Mouse (Mus musculus): ENCODE data around the gene Myo15b. TPM values are rescaled to one million over a fixed set of nuclear protein-coding genes. Genes with fewer than 3 reads are reported as not detected.
A peak's percentile ranks its signal among the peaks of the same experiment; 100 is the strongest.

The Myo15b gene
- polyA plus RNA-seq (2015; fragmentation: Nextera tagmentation; extraction: Ambion mirVana): 0.10 TPM in 1 of 2 replicates, not detected in the other

DNA sequence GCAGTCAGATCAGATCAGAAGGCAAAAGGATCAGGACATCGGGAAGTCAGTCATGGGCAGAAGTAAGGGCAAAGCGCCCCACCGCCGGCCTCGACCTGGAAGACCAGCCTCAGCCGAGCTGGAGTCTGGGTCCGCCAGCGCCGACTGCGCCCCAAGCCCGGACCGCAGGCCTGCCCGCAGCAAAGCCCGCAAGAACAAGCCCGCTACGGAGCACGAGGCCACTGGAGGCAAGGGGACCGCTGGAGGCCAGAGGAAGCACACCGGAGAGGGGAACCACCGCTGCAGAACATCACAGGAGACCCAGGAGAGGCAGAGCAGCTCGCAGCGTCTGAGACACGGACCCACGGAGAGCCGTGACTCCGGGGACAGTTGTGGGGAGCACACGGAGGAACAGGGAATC lies at the start of gene Myo15b:
Gene Myo15b (plus strand): TSS at position 53 of the 400 bp plus-strand sequence.
- Histone ChIP-seq H3K4me2 (peak within 1 kb of the TSS; percentile 55), H3K27me3 (peaks cover 66% of the 10 kb centered on the region), H3K27ac (replicated peaks) (no peak within 1 kb of the TSS), H3K9me3 (no peaks in the 10 kb centered on the region), H3K4me3 (peak within 1 kb of the TSS; percentile 34), H3K4me1 (replicated peaks) (peaks cover 19% of the 10 kb centered on the region), H3K36me3 (no peaks in the 10 kb centered on the region), H3K9ac (0 out of 2 replicates have a peak within 1 kb of the TSS, but pooled peaks have one; percentile 49)
- ATAC-seq (ENCODE audit: low read depth): no peak
- 7% methylated on average over 27 of the region's 27 CpGs for WGBS

DNA sequence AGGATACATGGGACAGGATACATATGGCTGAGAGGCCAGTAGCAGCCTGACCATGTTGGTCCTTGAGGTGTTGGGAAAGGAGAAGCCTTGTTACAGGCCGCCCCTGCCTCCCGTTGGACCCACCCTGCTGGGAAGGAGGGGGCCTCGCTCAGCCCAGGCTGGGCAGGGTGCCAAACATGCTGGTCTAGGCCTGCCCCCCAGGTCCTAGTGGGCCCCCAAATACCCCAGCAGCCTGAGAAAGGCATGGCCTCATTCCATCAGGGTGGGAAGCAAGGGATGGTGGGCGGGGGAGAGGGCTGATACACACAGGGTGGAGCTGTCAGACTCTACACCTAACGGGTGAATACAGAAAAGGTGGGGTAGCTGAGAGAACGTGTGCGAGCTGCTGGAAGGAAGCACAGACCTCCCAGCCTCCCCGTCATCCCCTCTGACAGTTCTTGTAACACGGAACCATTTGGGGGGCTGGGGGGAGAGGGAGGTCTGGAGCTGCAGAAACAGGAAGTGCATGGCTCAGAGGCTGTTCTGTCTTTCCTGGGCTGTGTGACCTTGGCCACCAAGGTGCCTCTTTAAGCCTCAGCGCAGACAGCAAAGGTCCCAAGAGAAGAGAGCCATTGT lies 49.4 kb upstream of the Myo15b start:
- Histone ChIP-seq H3K4me1 (replicated peaks) (peaks cover 71% of the 10 kb centered on the region), H3K27me3 (no peaks in the 10 kb centered on the region), H3K4me2 (peak overlapping the region; percentile 75), H3K36me3 (peaks cover 39% of the 10 kb centered on the region), H3K4me3 (peak overlapping the region; percentile 96; the same call in 1 of the 2 replicates), H3K27ac (replicated peaks) (peak overlapping the region; percentile 86), H3K9ac (peak overlapping the region; percentile 95), H3K9me3 (no peaks in the 10 kb centered on the region)
- 37% methylated on average over 10 of the region's 10 CpGs for WGBS
- peak; percentile 15; the same call in 1 of the 2 replicates for ATAC-seq (ENCODE audit: low read depth)

DNA sequence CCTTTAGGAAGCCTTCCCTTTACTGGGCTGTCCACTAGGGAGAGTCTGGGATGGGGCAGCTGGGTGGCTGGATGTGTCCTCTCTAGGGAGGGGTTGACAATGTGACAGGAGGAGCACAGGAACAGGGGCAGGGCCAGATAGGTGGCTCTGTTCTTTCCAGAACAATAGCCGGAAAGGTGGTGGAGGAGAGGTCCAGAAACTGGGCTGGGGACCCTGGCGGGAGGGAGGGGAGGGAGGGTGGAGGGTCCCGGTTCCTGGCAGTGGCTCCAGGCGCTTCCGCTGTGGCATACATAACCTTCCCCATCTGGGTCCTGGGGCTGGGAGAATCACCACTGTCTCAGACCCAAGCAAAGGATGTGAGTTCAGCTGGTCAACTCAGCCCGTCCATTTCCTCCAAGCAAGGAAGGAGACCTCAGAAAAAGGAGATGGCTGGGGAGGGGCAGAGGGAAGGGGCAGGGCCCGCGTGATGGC lies 48.9 kb upstream of the Myo15b start:
- Histone ChIP-seq H3K4me1 (replicated peaks) (peaks cover 74% of the 10 kb centered on the region), H3K9me3 (no peaks in the 10 kb centered on the region), H3K36me3 (peaks cover 36% of the 10 kb centered on the region), H3K27me3 (no peaks in the 10 kb centered on the region), H3K27ac (replicated peaks) (peak overlapping the region; percentile 86), H3K4me2 (peak overlapping the region; percentile 75), H3K4me3 (peak overlapping the region; percentile 96), H3K9ac (peak overlapping the region; percentile 95)
- 61% methylated on average over 8 of the region's 8 CpGs for WGBS
- no peak for ATAC-seq (ENCODE audit: low read depth)

DNA sequence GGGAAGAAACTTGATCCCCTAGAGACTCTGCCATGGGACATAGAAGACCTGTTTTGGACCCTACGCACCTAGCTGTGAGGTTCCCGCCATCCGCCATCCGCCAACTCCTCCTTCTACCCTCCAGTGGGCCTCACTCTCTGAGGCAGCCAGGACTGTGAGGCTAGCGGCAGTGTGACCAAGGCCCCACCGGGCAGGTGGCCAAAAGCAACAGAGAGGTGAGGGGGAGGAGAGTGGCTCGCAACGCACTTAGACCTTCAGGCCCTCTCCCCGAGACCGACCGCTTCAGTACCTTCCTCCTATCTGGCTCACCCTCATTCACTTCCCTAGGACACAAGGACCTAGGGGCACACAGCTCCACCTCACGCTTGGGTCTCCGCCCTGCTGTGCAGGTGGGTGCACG lies 47.8 kb upstream of the Myo15b start:
- H3K4me2 ChIP-seq: peak overlapping the region; percentile 75
- peak overlapping the region; percentile 86 for H3K27ac ChIP-seq (replicated peaks)
- 86% methylated on average over 14 of the region's 14 CpGs for WGBS
- peaks cover 26% of the 10 kb centered on the region for H3K36me3 ChIP-seq
- peak overlapping the region; percentile 96 for H3K4me3 ChIP-seq
- peaks cover 79% of the 10 kb centered on the region for H3K4me1 ChIP-seq (replicated peaks)
- peak overlapping the region; percentile 95 for H3K9ac ChIP-seq
- ATAC-seq (ENCODE audit: low read depth): no peak
- no peaks in the 10 kb centered on the region for H3K27me3 ChIP-seq
- no peaks in the 10 kb centered on the region for H3K9me3 ChIP-seq

DNA sequence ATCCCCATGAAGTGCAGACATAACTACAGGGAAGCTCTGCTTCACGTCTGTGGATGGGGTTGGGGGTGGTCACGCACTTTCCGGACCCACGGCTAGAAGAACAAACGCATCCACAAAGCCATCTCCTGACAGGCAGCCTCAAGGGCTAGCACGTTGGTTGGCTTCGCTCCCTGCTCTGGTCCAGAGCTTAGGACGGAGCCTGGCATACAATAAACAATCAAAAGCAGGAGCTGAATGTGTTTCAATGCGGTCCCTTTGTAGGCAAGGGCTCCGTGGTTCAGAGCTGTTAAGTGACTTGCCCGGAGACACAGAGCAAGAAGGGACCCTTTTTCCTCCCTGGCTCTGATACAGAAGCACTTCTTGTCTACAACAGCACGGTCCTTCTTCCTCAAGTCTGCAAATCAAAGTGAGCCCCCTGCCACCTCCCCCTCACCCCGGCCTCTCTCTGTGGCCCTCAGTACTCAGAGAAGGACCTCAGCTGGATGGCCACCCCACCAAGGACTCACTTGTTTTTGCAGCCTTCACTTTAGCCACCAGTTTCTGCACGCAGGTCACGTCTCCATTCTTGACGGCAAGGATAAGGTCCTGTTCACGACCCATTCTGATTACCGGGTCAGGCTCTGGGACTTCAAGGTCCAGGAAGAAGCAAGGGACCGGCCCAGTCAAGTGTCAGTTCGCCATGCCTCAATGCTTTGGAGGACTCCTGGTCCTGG lies 46.7 kb upstream of the Myo15b start:
- H3K4me1 ChIP-seq (replicated peaks): peaks cover 82% of the 10 kb centered on the region
- WGBS: 74% methylated on average over 20 of the region's 20 CpGs
- ATAC-seq (ENCODE audit: low read depth): no peak
- H3K36me3 ChIP-seq: peaks cover 21% of the 10 kb centered on the region
- H3K4me3 ChIP-seq: peak overlapping the region; percentile 96
- H3K9me3 ChIP-seq: no peaks in the 10 kb centered on the region
- H3K27ac ChIP-seq (replicated peaks): peak overlapping the region; percentile 78
- H3K9ac ChIP-seq: peak overlapping the region; percentile 95
- H3K4me2 ChIP-seq: peak overlapping the region; percentile 75
- no peaks in the 10 kb centered on the region for H3K27me3 ChIP-seq

DNA sequence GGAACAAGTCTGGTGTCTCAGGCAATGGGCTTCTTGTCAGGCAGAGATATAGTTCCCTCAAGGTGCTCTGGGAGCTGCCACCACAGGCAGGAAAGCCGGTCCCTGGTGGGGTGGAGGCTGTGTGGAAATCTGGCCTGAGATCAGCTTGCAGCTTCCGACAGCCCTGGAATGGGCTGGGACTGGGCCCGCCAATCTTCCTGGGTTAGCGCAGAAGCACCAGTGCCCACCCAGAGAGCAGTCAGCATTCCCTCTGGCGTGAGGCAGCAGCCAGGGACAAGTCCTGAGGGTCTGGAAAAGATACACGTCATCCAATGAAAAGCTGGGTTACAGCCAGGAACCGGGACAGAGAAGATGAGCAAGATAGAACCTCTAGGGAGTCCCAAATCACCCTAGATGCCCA lies 46.1 kb upstream of the Myo15b start:
- H3K27ac ChIP-seq (replicated peaks): peak overlapping the region; percentile 78
- ATAC-seq (ENCODE audit: low read depth): no peak
- 32% methylated on average over 7 of the region's 7 CpGs for WGBS
- H3K36me3 ChIP-seq: peaks cover 20% of the 10 kb centered on the region
- H3K4me2 ChIP-seq: peak overlapping the region; percentile 75
- no peaks in the 10 kb centered on the region for H3K27me3 ChIP-seq
- peaks cover 77% of the 10 kb centered on the region for H3K4me1 ChIP-seq (replicated peaks)
- H3K4me3 ChIP-seq: peak overlapping the region; percentile 96
- H3K9ac ChIP-seq: peak overlapping the region; percentile 95
- H3K9me3 ChIP-seq: no peaks in the 10 kb centered on the region

DNA sequence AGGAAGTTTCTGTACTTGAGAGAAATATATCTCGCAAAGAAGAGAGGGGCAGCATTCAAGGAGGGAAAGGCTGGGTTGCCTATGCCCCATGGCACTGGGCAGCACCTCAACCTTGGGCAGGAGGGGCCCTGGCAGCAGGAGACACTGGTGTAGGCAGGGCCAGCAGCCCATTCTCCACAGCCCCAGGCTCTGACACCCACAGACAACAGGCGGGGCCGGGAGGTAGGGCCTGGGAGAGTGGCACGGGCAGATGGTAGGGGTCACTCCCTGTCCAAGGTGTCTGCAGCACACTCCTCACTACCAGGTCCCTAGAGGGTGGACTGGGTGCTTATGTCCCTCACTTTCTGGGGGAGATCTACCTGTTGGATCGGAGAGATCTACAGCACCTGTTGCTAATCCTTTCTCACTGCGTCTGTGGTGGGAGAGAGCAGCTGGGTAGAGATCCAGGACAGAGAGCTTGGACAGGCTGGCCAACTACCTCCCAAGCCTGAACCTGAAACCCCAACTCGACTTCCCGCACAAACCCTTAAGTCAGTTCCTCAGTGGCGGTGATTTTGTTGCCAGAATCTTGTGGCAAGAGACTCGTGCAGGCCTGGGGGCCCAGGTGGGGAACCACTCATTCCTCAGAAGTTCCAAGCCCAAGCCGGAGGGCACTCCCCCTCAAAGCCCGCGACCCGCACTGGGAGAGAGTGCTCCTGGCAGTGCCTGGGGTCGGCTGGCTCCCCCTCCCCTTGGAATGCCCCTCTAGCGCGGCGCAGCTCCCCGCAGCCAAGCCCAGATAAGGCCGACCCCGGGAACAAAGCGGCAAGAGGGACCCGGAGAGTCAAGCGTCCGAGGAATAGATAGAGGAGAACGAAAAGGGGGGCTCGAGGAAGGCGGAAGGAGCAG lies 45.4 kb upstream of the Myo15b start:
- H3K36me3 ChIP-seq: peaks cover 26% of the 10 kb centered on the region
- H3K4me2 ChIP-seq: peak overlapping the region; percentile 75
- peak overlapping the region; percentile 95 for H3K9ac ChIP-seq
- peak overlapping the region; percentile 96 for H3K4me3 ChIP-seq
- peak; percentile 4; the same call in 1 of the 2 replicates for ATAC-seq (ENCODE audit: low read depth)
- 3% methylated on average over 28 of the region's 28 CpGs for WGBS
- peaks cover 70% of the 10 kb centered on the region for H3K4me1 ChIP-seq (replicated peaks)
- no peaks in the 10 kb centered on the region for H3K9me3 ChIP-seq
- no peaks in the 10 kb centered on the region for H3K27me3 ChIP-seq
- H3K27ac ChIP-seq (replicated peaks): peak overlapping the region; percentile 78

DNA sequence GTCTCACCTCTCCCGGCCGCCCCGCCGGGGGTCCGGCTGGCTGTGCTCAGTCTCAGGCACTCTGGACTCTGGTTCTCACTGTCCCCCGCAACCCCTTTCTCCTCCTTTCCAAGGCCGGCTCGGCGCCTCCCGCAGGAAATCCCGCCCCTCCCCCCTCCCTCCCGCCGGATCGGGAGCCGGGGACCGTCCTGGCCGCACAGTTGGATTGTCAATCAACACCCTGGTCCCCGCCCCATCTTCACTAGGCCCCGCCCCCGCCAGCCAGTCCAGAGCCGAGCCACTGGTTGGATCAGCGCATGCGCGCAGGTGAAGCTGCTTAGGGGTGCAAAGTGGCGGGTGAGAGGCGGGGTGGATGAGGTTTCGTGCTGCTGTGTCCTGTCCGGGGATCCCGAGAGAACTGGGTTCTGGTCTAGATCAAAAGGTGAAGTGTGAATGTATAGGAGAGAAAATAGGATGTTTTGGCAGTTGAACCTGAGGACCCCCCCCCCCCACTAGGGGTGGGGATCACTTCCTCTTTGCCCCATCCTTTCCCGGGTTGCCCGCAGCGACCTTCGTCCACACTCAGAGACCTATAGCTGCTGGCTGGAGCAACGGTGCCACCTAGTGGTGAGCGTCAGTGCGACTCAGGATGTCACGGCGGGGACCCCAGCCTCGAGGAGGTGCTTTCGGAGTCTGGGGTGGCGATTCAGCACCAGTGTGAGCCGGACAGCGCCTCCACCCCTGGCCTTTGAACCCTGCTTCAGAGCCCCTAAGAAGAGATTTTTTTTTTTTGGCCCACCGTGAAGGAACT lies 44.5 kb upstream of the Myo15b start, which contains the start of gene Caskin2:
Gene Caskin2 (minus strand): TSS at position 133 of the 790 bp plus-strand sequence.
- peak within 1 kb of the TSS; percentile 96 for H3K4me3 ChIP-seq
- peaks cover 32% of the 10 kb centered on the region for H3K36me3 ChIP-seq
- peak within 1 kb of the TSS; percentile 80 for H3K27ac ChIP-seq (replicated peaks)
- ATAC-seq (ENCODE audit: low read depth): peak; percentile 87
- H3K9ac ChIP-seq: peak within 1 kb of the TSS; percentile 95
- H3K4me2 ChIP-seq: peak within 1 kb of the TSS; percentile 75
- H3K4me1 ChIP-seq (replicated peaks): peaks cover 61% of the 10 kb centered on the region
- H3K9me3 ChIP-seq: no peaks in the 10 kb centered on the region
- H3K27me3 ChIP-seq: no peaks in the 10 kb centered on the region
- WGBS: under 1% methylated on average over 44 of the region's 44 CpGs

DNA sequence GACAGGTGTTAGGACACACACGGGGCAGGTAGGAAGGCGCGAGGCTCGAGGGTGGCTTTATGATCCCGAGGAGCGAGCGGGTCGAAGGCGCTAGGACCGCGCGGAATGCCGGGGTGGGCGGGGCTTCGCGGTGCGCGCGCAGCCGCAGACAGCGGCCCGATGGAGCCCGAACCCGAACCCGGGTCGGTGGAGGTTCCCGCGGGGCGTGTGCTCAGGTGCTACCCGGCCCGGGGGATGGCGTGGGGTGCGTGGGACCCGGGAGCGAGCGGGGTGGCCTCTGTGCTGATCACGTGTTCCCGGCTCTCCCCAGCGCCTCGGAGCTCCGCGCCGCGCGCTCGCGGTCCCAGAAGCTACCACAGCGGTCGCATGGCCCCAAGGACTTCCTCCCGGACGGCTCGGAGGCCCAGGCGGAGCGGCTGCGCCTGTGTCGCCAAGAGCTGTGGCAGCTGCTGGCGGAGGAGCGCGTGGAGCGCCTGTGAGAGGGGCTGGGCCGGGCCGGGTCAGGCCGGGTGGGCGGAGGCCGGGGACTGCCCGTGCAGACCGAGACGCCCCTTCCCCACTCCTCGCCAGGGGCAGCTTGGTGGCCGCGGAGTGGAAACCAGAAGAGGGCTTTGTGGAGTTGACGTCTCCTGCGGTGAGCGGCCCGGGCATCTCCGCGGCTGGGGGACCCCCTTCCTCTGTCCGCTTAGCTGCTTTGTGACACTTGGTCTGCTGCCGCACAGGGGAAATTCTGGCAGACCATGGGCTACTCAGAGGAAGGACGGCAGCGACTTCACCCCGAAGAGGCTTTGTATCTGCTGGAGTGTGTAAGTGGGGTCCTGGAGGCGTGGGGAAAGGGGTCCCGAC lies 43.4 kb upstream of the Myo15b start, which contains the start of gene Tsen54:
Gene Tsen54 (plus strand): TSS at position 120 of the 846 bp plus-strand sequence.
- Histone ChIP-seq H3K27me3 (no peaks in the 10 kb centered on the region), H3K27ac (replicated peaks) (peak within 1 kb of the TSS; percentile 80), H3K4me2 (peak within 1 kb of the TSS; percentile 75), H3K9ac (peak within 1 kb of the TSS; percentile 95), H3K4me3 (peak within 1 kb of the TSS; percentile 96), H3K4me1 (replicated peaks) (peaks cover 49% of the 10 kb centered on the region), H3K9me3 (no peaks in the 10 kb centered on the region), H3K36me3 (peaks cover 38% of the 10 kb centered on the region)
- under 1% methylated on average over 80 of the region's 84 CpGs for WGBS
- peak; percentile 59 for ATAC-seq (ENCODE audit: low read depth)

DNA sequence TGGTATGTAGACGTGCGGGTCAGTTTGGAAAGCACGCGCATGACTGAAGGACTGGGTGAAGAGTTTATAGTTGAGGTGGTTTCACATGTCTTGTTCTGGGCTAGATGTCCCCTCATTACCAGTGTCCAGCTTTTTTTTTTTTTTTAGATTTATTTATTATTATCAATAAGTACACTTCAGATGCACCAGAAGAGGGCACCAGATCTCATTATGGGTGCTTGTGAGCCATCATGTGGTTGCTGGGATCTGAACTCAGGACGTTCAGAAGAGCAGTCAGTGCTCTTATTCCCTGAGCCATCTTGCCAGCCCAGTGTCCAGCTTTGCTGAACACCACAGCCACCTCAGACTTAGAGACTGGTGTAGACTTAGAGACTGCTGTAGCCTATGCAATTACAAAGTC lies 40.9 kb upstream of the Myo15b start:
- H3K36me3 ChIP-seq: peaks cover 47% of the 10 kb centered on the region
- WGBS: 90% methylated on average over 5 of the region's 5 CpGs
- H3K4me3 ChIP-seq: no peak overlapping the region

More for the DNA sequence above, 40.9 kb upstream of the Myo15b start:
- no peak overlapping the region for H3K4me2 ChIP-seq
- peaks cover 24% of the 10 kb centered on the region for H3K4me1 ChIP-seq (replicated peaks)
- no peak overlapping the region for H3K27ac ChIP-seq (replicated peaks)
- H3K27me3 ChIP-seq: no peaks in the 10 kb centered on the region
- ATAC-seq (ENCODE audit: low read depth): no peak
- no peak overlapping the region for H3K9ac ChIP-seq
- H3K9me3 ChIP-seq: no peaks in the 10 kb centered on the region
